Comparison of ENCODE assay signal across 9 mouse cellular contexts in the genomic region with DNA sequence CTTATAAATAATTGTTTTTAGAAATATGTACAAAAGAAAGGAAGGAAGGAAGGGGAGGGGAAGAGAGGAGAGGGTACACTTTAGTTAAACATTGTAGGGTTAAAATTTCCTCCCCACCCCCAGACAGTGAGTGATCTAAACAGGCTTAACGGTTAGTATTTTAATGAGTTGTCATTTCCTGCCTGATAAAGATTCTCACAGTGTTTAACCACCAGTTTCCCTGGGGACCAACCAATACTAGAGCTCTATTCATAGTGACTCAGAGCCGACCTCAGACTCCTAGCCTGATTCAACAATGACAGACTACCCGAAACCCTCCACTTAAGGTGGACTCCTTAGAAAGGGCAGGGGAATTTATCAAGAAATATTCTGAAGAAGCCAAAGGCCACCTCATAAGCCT. TPM values are rescaled to one million over a fixed set of nuclear protein-coding genes. Genes with fewer than 3 reads are reported as not detected.
DNase-seq lines count a peak whose midpoint lies in the region; ATAC-seq and TF ChIP-seq lines count a peak whose summit lies in the region.
"Had no signal": no experiment of that assay in that cellular context is flagged by ENCODE, and none has a peak within 500 bp of the region (broad histone marks: within the 10 kb centered on the region; RNA-seq: fewer than 3 reads in every experiment).

No protein-coding gene starts in this region.

- peak overlapping the region; percentile 84 for H3K27ac ChIP-seq in lung, embryonic 16.5 days (ENCODE audit: low read length)
- peak overlapping the region; percentile 75 for H3K27ac ChIP-seq in heart, embryonic 15.5 days

- peak; percentile 78 for ATAC-seq in lung, embryonic 16.5 days (ENCODE audit: low read depth)
- peak; percentile 74 for ATAC-seq in heart, embryonic 15.5 days (replicated peaks; ENCODE audit: insufficient number of reproducible peaks, insufficient read depth, low FRiP score, low read depth)

- no peaks in the 10 kb centered on the region for H3K27me3 ChIP-seq in lung, embryonic 16.5 days (ENCODE audit: control insufficient read depth, insufficient read depth, low read depth, low read length)
- no peaks in the 10 kb centered on the region for H3K27me3 ChIP-seq in heart, embryonic 15.5 days
- H3K27me3 ChIP-seq in myocyte (ENCODE audit: control insufficient read depth, insufficient read depth, insufficient read length), result no peaks in the 10 kb centered on the region

- peaks cover 26% of the 10 kb centered on the region for H3K4me1 ChIP-seq in lung, embryonic 16.5 days (replicated peaks; ENCODE audit: control insufficient read depth, insufficient read depth, low read length)
- peaks cover 20% of the 10 kb centered on the region for H3K4me1 ChIP-seq in heart, embryonic 15.5 days (replicated peaks)

- no peak for TF ChIP-seq POLR2A in myocyte (IDR thresholded peaks at IDR 0.05; ENCODE audit: insufficient read length, low read depth)

- H3K9ac ChIP-seq in lung, embryonic 16.5 days (ENCODE audit: low read length), result no peak overlapping the region
- H3K9ac ChIP-seq in heart, embryonic 15.5 days, result no peak overlapping the region

- no peak overlapping the region for H3K4me2 ChIP-seq in lung, embryonic 16.5 days (ENCODE audit: low read depth, low read length)
- H3K4me2 ChIP-seq in heart, embryonic 15.5 days, result no peak overlapping the region
- peak overlapping the region; percentile 78 for H3K4me2 ChIP-seq in myocyte (ENCODE audit: low read depth)

- no peak for DNase-seq in lung, adult 18-20 months
- peak; percentile 71 for DNase-seq in MN1 (ENCODE audit: low spot score)
- no peak for DNase-seq in adrenal gland, adult 2 months
- DNase-seq in cerebellum, adult 9-11 months, result no peak
- no peak for DNase-seq in cerebellum, adult 11-12 months
- DNase-seq: left cerebral cortex, postnatal 4 days had no signal

- H3K36me3 ChIP-seq in lung, embryonic 16.5 days (ENCODE audit: control insufficient read depth, insufficient read depth, low read length), result no peaks in the 10 kb centered on the region
- no peaks in the 10 kb centered on the region for H3K36me3 ChIP-seq in heart, embryonic 15.5 days
- H3K36me3 ChIP-seq in myocyte (ENCODE audit: control insufficient read depth, insufficient read depth), result peaks cover 15% of the 10 kb centered on the region

- H3K9me3 ChIP-seq in lung, embryonic 16.5 days (ENCODE audit: control insufficient read depth, low read length), result no peaks in the 10 kb centered on the region
- no peaks in the 10 kb centered on the region for H3K9me3 ChIP-seq in heart, embryonic 15.5 days (replicated peaks)

- no peak overlapping the region for H3K4me3 ChIP-seq in lung, embryonic 16.5 days (ENCODE audit: low read length)
- no peak overlapping the region for H3K4me3 ChIP-seq in heart, embryonic 15.5 days
- H3K4me3 ChIP-seq in myocyte, result no peak overlapping the region

- WGBS in lung, embryonic 16.5 days, result 1% methylated on average over 3 of the region's 3 CpGs
- 16% methylated on average over 3 of the region's 3 CpGs for WGBS in heart, embryonic 15.5 days

- H3ac ChIP-seq in myocyte (ENCODE audit: control insufficient read depth, insufficient read length), result no peak overlapping the region

- peaks cover 94% of the 10 kb centered on the region for H3K79me2 ChIP-seq in myocyte (ENCODE audit: control insufficient read depth, insufficient read depth)

TF ChIP-seq in myocyte, 11 proteins besides CTCF, POLR2A, EP300 and RAD21:
- TF ChIP-seq POLR2AphosphoS2 (IDR thresholded peaks at IDR 0.05; ENCODE audit: insufficient read length, low read depth) (no peak), E2F4 (IDR thresholded peaks at IDR 0.05; ENCODE audit: insufficient read depth) (no peak), MYOG (IDR thresholded peaks at IDR 0.05; ENCODE audit: control insufficient read depth in 1 of 3, insufficient read depth in 1 of 3, insufficient read length in 2 of 3, low read depth in 2 of 3) (no peak), CEBPB (IDR thresholded peaks at IDR 0.05; ENCODE audit: insufficient read depth, poor library complexity, severe bottlenecking) (0 out of 2 replicates have a peak, but pooled peaks have one; percentile 23), MAX (IDR thresholded peaks at IDR 0.05; ENCODE audit: low read depth) (no peak), REST (IDR thresholded peaks at IDR 0.05; ENCODE audit: insufficient read depth, insufficient read length) (no peak)

RNA-seq across cellular contexts. Expression of a gene that starts 48.2 kb away (rescaled TPM):
- polyA plus RNA-seq in lung, embryonic 16.5 days (2015; fragmentation: Nextera tagmentation; extraction: Ambion mirVana), result 13.3 and 14.0 TPM in 2 replicates
- polyA plus RNA-seq in heart, embryonic 15.5 days (2015; fragmentation: Nextera tagmentation; extraction: Ambion mirVana), result 11.7 and 13.1 TPM in 2 replicates
- polyA plus RNA-seq in myocyte (2012; fragmentation: generic; extraction: Trizol), result 6.6 TPM
- 1 to 10 TPM; 6.6 to 8.1 TPM for total RNA-seq in adrenal gland, adult 2 months (2021)
- polyA plus RNA-seq in adrenal gland, adult 2 months (2012; rRNA removed), result 1.2 and 1.7 TPM in 2 replicates

RNA-seq across cellular contexts. Expression of a gene that starts 48.4 kb away (rescaled TPM):
- polyA plus RNA-seq in lung, embryonic 16.5 days (2015; fragmentation: Nextera tagmentation; extraction: Ambion mirVana), result 56.4 and 62.1 TPM in 2 replicates
- 38.4 and 44.1 TPM in 2 replicates for polyA plus RNA-seq in heart, embryonic 15.5 days (2015; fragmentation: Nextera tagmentation; extraction: Ambion mirVana)
- 13.0 TPM for polyA plus RNA-seq in myocyte (2012; fragmentation: generic; extraction: Trizol)
- 10 to 100 TPM; 38.1 to 39.8 TPM for total RNA-seq in adrenal gland, adult 2 months (2021)
- 3.3 and 4.0 TPM in 2 replicates for polyA plus RNA-seq in adrenal gland, adult 2 months (2012; rRNA removed)
